Mouse (Mus musculus) hindbrain, embryonic 14.5 days (tissue): ENCODE measurements around the gene Pnkd. TPM values are rescaled to one million over a fixed set of nuclear protein-coding genes. Genes with fewer than 3 reads are reported as not detected.

Experiments
- ATAC-seq: fragments of 200-750 bp; cut with Nextera tagmentation; 2 replicates; pipeline ENCODE4 v1.8.0; 2017; ENCODE audit warnings: moderate number of reproducible peaks, mild to moderate bottlenecking, moderate TSS enrichment, moderate library complexity; ENCODE audit not compliant: low FRiP score
- DNase-seq: peaks from one replicate; pipeline ENCODE4 v3.0.0-alpha.2; 2015; ENCODE audit warnings: low spot score
- H3K27ac ChIP-seq: fragments of 300-500 bp; sonication (generic); 2 replicates; pipeline ENCODE4 v1.5.1; 2014; ENCODE audit warnings: mild to moderate bottlenecking, moderate library complexity
- H3K27me3 ChIP-seq: fragments of 300-500 bp; sonication (generic); 2 replicates; pipeline ENCODE4 v1.6.1; 2014; ENCODE audit warnings: mild to moderate bottlenecking, low read length, mixed read lengths; ENCODE audit not compliant: control insufficient read depth, insufficient read depth
- H3K36me3 ChIP-seq: fragments of 300-500 bp; sonication (generic); replicated peaks from 2 replicates; pipeline ENCODE4 v1.6.1; 2014; ENCODE audit not compliant: control insufficient read depth, insufficient read depth
- H3K4me1 ChIP-seq: fragments of 300-500 bp; sonication (generic); replicated peaks from 2 replicates; pipeline ENCODE4 v1.6.1; 2014; ENCODE audit warnings: antibody characterized with exemption, low read length, mixed read lengths; ENCODE audit not compliant: control insufficient read depth, insufficient read depth
- H3K4me2 ChIP-seq: fragments of 300-500 bp; sonication (generic); replicated peaks from 2 replicates; pipeline ENCODE4 v1.6.1; 2014; ENCODE audit warnings: mild to moderate bottlenecking, moderate library complexity
- H3K4me3 ChIP-seq: fragments of 300-500 bp; sonication (generic); replicated peaks from 2 replicates; pipeline ENCODE4 v1.5.1; 2014; ENCODE audit warnings: mild to moderate bottlenecking, low read length
- H3K9ac ChIP-seq: fragments of 300-500 bp; sonication (generic); 2 replicates; pipeline ENCODE4 v1.6.1; 2014
- H3K9me3 ChIP-seq: fragments of 300-500 bp; sonication (generic); 2 replicates; pipeline ENCODE4 v1.6.1; 2016; ENCODE audit warnings: low read length; ENCODE audit not compliant: control insufficient read depth
- WGBS: fragments of 180-500 bp; shearing (Covaris S2); extraction: QIAGEN DNeasy Blood & Tissue Kit; methylation state at CpG from one replicate; pipeline ENCODE4 v1.1.7; 2014; 5-methylcytosine and 5-hydroxymethylcytosine counted together
- polyA plus RNA-seq: library from polyadenylated mRNA; unstranded; fragments of >200 nt; fragmentation: Nextera tagmentation; extraction: Ambion mirVana; gene quantifications from 2 replicates; pipeline ENCODE4 v1.2.1, GENCODE M21; 2014

Gene Pnkd
- polyA plus RNA-seq, 1 experiment from 2014 or later = 146 TPM

GRCm38 (mm10) chr1:74370040-74370439, 85.3 kb downstream of the Pnkd start:
- 57% methylated on average over 4 of the region's 4 CpGs for WGBS

GRCm38 (mm10) chr1:74373372-74373771, 88.6 kb downstream of the Pnkd start:
- ATAC-seq (no peak), DNase-seq (no peak)
- H3K4me2 ChIP-seq = no peak overlapping the region
- no peaks in the 10 kb centered on the region for H3K9me3 ChIP-seq
- WGBS = 80% methylated on average over 4 of the region's 4 CpGs
- no peaks in the 10 kb centered on the region for H3K27me3 ChIP-seq
- H3K27ac ChIP-seq = no peak overlapping the region
- no peaks in the 10 kb centered on the region for H3K36me3 ChIP-seq
- no peaks in the 10 kb centered on the region for H3K4me1 ChIP-seq
- H3K9ac ChIP-seq = no peak overlapping the region
- H3K4me3 ChIP-seq = no peak overlapping the region

More at GRCm38 (mm10) chr1:74370040-74370439, 85.3 kb downstream of the Pnkd start:
- H3K36me3 ChIP-seq = no peaks in the 10 kb centered on the region
- no peak for DNase-seq
- no peak for ATAC-seq
- H3K4me3 ChIP-seq = no peak overlapping the region
- no peak overlapping the region for H3K4me2 ChIP-seq
- no peaks in the 10 kb centered on the region for H3K4me1 ChIP-seq
- no peak overlapping the region for H3K27ac ChIP-seq
- no peak overlapping the region for H3K9ac ChIP-seq
- H3K27me3 ChIP-seq = no peaks in the 10 kb centered on the region
- no peaks in the 10 kb centered on the region for H3K9me3 ChIP-seq

GRCm38 (mm10) chr1:74374980-74375379, 90.2 kb downstream of the Pnkd start, which contains the start of gene Slc11a1:
Gene Slc11a1, plus strand, starts transcription at chr1:74375195.
- Histone ChIP-seq H3K27me3 (no peaks in the 10 kb centered on the region), H3K9me3 (no peaks in the 10 kb centered on the region), H3K27ac (no peak within 1 kb of the TSS), H3K4me3 (no peak within 1 kb of the TSS), H3K36me3 (no peaks in the 10 kb centered on the region), H3K4me1 (no peaks in the 10 kb centered on the region), H3K9ac (no peak within 1 kb of the TSS), H3K4me2 (no peak within 1 kb of the TSS)
- ATAC-seq = no peak
- DNase-seq = no peak
- WGBS = 77% methylated on average over 8 of the region's 8 CpGs

GRCm38 (mm10) chr1:74375561-74375960, 90.8 kb downstream of the Pnkd start:
- Histone ChIP-seq H3K9ac (no peak overlapping the region), H3K27me3 (no peaks in the 10 kb centered on the region), H3K4me2 (no peak overlapping the region), H3K9me3 (no peaks in the 10 kb centered on the region), H3K4me1 (no peaks in the 10 kb centered on the region), H3K4me3 (no peak overlapping the region), H3K36me3 (no peaks in the 10 kb centered on the region), H3K27ac (no peak overlapping the region)
- ATAC-seq (no peak), DNase-seq (no peak)
- WGBS = 79% methylated on average over 10 of the region's 10 CpGs

GRCm38 (mm10) chr1:74376396-74376795, 91.7 kb downstream of the Pnkd start:
- no peak overlapping the region for H3K9ac ChIP-seq
- H3K4me1 ChIP-seq = no peaks in the 10 kb centered on the region
- no peak for ATAC-seq
- no peak overlapping the region for H3K27ac ChIP-seq
- H3K4me2 ChIP-seq = no peak overlapping the region
- 88% methylated on average over 4 of the region's 4 CpGs for WGBS
- H3K36me3 ChIP-seq = no peaks in the 10 kb centered on the region
- no peak overlapping the region for H3K4me3 ChIP-seq
- no peaks in the 10 kb centered on the region for H3K9me3 ChIP-seq
- H3K27me3 ChIP-seq = no peaks in the 10 kb centered on the region
- no peak for DNase-seq

GRCm38 (mm10) chr1:74379058-74379504, 94.4 kb downstream of the Pnkd start:
- Histone ChIP-seq H3K4me1 (no peaks in the 10 kb centered on the region), H3K27ac (no peak overlapping the region), H3K9ac (no peak overlapping the region), H3K4me2 (no peak overlapping the region), H3K4me3 (no peak overlapping the region), H3K9me3 (no peaks in the 10 kb centered on the region), H3K27me3 (no peaks in the 10 kb centered on the region), H3K36me3 (no peaks in the 10 kb centered on the region)
- WGBS = 90% methylated on average over 7 of the region's 7 CpGs
- no peak for DNase-seq
- no peak for ATAC-seq

GRCm38 (mm10) chr1:74380484-74380883, 95.8 kb downstream of the Pnkd start:
- no peak overlapping the region for H3K27ac ChIP-seq
- DNase-seq (no peak), ATAC-seq (no peak)
- no peak overlapping the region for H3K9ac ChIP-seq
- no peaks in the 10 kb centered on the region for H3K36me3 ChIP-seq
- no peak overlapping the region for H3K4me2 ChIP-seq
- H3K4me1 ChIP-seq = no peaks in the 10 kb centered on the region
- H3K9me3 ChIP-seq = no peaks in the 10 kb centered on the region
- H3K27me3 ChIP-seq = no peaks in the 10 kb centered on the region
- 83% methylated on average over 5 of the region's 5 CpGs for whole genome bisulfite sequencing
- no peak overlapping the region for H3K4me3 ChIP-seq

GRCm38 (mm10) chr1:74381588-74382021, 96.9 kb downstream of the Pnkd start:
- H3K4me2 ChIP-seq = no peak overlapping the region
- ATAC-seq (no peak), DNase-seq (no peak)
- H3K36me3 ChIP-seq = no peaks in the 10 kb centered on the region
- WGBS = 85% methylated on average over 10 of the region's 10 CpGs
- H3K4me3 ChIP-seq = no peak overlapping the region
- no peak overlapping the region for H3K9ac ChIP-seq
- H3K4me1 ChIP-seq = no peaks in the 10 kb centered on the region
- H3K27me3 ChIP-seq = no peaks in the 10 kb centered on the region
- no peak overlapping the region for H3K27ac ChIP-seq
- no peaks in the 10 kb centered on the region for H3K9me3 ChIP-seq

- WGBS = 87% methylated on average over 13 of the region's 13 CpGs
- H3K36me3 ChIP-seq = no peaks in the 10 kb centered on the region
- no peak overlapping the region for H3K4me3 ChIP-seq
Measured at GRCm38 (mm10) chr1:74383385-74383784, 98.7 kb downstream of the Pnkd start.

GRCm38 (mm10) chr1:74384525-74384924, 99.8 kb downstream of the Pnkd start:
- no peaks in the 10 kb centered on the region for H3K36me3 ChIP-seq
- H3K27ac ChIP-seq = no peak overlapping the region
- DNase-seq (no peak), ATAC-seq (no peak)
- H3K9ac ChIP-seq = no peak overlapping the region
- H3K4me3 ChIP-seq = no peak overlapping the region
- H3K27me3 ChIP-seq = peaks cover 4% of the 10 kb centered on the region
- no peaks in the 10 kb centered on the region for H3K4me1 ChIP-seq
- WGBS = 81% methylated on average over 8 of the region's 8 CpGs
- no peaks in the 10 kb centered on the region for H3K9me3 ChIP-seq
- no peak overlapping the region for H3K4me2 ChIP-seq

More at GRCm38 (mm10) chr1:74383385-74383784, 98.7 kb downstream of the Pnkd start:
- H3K9ac ChIP-seq = no peak overlapping the region
- no peak for DNase-seq
- no peak for ATAC-seq
- H3K27ac ChIP-seq = no peak overlapping the region
- no peak overlapping the region for H3K4me2 ChIP-seq
- H3K27me3 ChIP-seq = no peaks in the 10 kb centered on the region; the same call in 1 of the 2 replicates
- no peaks in the 10 kb centered on the region for H3K9me3 ChIP-seq
- H3K4me1 ChIP-seq = no peaks in the 10 kb centered on the region
